Mouse (Mus musculus) ES-Bruce4 (cell line): ENCODE data around the gene Apod.

Experiments used
- CTCF ChIP-seq: IDR thresholded peaks from one replicate; pipeline ENCODE4 v1.8.1; 2011; ENCODE audit warnings: low read depth, low read length
- EP300 ChIP-seq: IDR thresholded peaks from 2 replicates; pipeline ENCODE4 v1.6.1; 2011; ENCODE audit warnings: low read depth, low read length; ENCODE audit not compliant: insufficient read depth
- POLR2A ChIP-seq: IDR thresholded peaks from one replicate; pipeline ENCODE4 v1.8.1; 2011; ENCODE audit warnings: low read length; ENCODE audit not compliant: insufficient read depth

DNA sequence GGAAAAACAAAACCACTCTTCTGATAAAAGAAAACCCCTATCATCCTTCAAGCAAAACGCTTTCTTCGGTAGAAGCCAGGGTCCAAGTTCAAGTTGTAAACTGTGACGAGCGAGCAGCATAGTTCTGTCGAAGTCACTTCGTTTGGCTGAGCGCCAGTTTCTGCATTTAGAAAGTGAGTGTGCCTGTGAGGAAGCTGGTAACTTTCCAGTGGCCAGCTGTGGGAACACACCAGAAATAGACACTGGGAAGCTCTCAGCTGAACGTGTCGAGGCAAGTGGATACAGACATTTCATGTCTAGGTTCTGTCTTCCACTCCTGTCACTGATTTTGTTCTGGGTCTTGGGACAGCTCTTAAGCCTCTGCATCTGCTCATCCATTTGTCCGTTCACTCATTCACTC lies 24.3 kb downstream of the Apod start:
- TF ChIP-seq POLR2A (no peak), CTCF (no peak), EP300 (no peak)
